Mouse (Mus musculus): ENCODE results near the gene Asic2.

Gene Asic2

DNA sequence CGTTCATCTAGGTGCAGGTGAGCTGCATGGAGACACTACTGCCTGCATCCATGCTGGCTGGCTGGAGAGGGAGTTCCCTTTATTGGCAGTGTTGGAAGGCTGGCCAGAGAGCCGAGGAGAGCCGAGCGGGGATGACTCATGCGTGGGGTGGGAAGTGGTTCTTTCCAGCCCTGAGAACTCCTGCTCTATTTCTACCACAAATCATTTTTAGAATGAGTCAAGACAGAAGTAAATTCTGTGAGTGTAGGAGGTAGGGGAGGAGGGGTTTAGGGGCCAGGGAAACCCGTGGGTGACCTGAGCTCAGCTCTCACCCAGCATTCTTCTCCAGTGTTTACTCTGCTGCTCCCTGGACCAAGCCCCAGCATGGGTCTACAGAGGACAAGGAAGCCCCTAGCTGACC lies 872.2 kb downstream of the Asic2 start:
- DNase-seq (ENCODE audit: low spot score): no peak

DNA sequence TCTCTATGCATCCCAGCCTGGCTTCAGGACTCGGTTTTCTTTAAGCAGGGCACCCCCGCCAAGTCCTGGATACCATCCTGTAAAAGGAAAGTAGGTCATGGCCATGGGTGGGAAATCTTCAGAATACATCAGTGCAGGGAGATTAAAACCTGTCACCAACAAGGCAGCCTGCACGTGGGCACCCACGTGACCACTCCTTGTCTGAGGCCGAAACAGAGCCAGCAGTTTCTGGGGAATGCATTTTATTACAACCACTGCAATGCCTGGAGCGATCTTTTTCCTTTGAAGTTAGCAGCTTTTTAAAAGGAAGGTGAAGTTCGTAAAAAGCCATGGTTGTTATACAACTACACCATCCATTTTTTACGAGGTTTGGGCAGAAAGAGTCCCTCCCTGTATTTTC lies 873.7 kb downstream of the Asic2 start:
- DNase-seq (ENCODE audit: low spot score): no peak

DNA sequence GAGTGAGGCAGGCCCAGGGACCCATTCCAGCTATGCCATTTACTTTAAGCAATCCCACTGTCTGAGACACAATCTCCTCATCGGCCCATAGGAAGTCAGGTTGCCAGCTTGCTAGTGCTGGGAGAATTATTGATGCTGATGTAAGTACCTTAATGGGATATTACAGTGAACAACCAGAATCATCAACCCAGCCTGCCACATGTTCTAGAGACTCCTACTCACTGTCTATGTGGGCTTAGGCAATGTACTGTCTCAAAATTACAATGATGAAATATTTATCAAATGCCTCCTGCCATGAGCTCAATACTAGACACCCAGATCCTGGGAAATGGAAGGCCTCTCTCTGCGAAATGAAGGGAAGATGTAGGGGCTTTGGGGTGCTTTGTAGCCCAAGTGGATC lies 876.1 kb downstream of the Asic2 start:
- DNase-seq (ENCODE audit: low spot score): no peak

DNA sequence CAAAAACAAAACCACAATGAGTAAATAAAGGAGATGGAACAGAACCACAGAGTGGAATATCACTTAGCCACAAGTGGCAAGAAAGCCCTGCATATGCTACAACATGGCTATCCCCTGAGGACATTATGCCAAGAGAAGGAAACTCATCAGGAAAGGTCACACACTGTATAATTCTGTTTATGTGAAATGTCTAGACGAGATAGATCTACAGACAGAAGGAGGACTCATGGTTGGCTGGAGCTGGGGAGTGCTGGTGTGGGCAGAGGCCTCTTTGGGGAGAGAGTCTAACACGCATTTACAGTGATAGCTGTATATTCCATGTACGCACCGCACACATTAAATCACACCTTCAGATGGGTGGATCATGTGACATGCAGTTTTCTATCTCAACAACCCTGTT lies 884.4 kb downstream of the Asic2 start:
- DNase-seq (ENCODE audit: low spot score): no peak

GRCm38 (mm10) chr11:81080076-81080805 lies 888.0 kb downstream of the Asic2 start:
- DNase-seq (ENCODE audit: low spot score): no peak

- no peak for DNase-seq (ENCODE audit: low spot score)
These were observed 889.0 kb downstream of the Asic2 start for GRCm38 (mm10) chr11:81079237-81079636.

- DNase-seq (ENCODE audit: low spot score): no peak
These were observed 896.4 kb downstream of the Asic2 start for GRCm38 (mm10) chr11:81071836-81072235.

GRCm38 (mm10) chr11:81065386-81065785 lies 902.9 kb downstream of the Asic2 start:
- DNase-seq (ENCODE audit: low spot score): no peak

- DNase-seq (ENCODE audit: low spot score): no peak
These were observed 904.3 kb downstream of the Asic2 start for GRCm38 (mm10) chr11:81064006-81064405.

- no peak for DNase-seq (ENCODE audit: low spot score)
These were observed 908.2 kb downstream of the Asic2 start for GRCm38 (mm10) chr11:81060077-81060476.

- DNase-seq (ENCODE audit: low spot score): no peak
These were observed 908.7 kb downstream of the Asic2 start for GRCm38 (mm10) chr11:81059546-81059945.

GRCm38 (mm10) chr11:81057506-81057905 lies 910.8 kb downstream of the Asic2 start:
- DNase-seq (ENCODE audit: low spot score): no peak

- no peak for DNase-seq (ENCODE audit: low spot score)
These were observed 911.5 kb downstream of the Asic2 start for GRCm38 (mm10) chr11:81056776-81057175.

DNA sequence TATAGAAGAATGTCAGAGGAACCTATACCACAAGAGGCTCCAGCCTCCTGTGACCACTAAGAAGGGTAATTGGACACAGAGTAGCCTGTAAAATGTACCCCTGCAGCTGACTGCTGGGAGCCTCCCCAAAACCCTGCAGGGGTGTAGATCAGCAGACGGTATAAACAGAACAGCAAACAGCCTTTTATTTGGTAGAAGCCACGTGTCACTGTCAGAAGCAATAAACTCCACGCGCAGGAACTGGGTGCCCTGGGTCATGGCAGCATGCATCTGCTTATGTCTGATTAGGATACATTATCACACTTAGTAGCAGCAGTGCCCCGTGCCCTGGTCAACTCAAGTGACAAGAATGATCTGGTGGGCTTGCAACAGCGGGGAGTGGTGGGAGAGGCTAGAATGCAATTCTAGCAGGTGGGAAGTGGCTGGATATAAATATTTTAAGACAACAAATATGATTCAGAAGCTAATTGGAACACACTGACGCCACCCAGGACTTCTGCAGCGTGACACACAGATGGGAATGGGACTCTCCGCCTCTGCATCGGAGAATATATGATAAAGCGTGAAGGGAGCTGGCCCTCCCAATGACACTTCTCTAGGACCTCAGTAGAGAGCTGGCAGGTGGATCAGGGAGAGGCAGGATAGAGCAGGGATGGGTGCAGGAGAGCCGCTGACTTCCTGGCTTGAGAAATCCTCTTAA lies 912.7 kb downstream of the Asic2 start:
- no peak for DNase-seq (ENCODE audit: low spot score)

GRCm38 (mm10) chr11:81053826-81054225 lies 914.4 kb downstream of the Asic2 start:
- DNase-seq (ENCODE audit: low spot score): no peak

DNA sequence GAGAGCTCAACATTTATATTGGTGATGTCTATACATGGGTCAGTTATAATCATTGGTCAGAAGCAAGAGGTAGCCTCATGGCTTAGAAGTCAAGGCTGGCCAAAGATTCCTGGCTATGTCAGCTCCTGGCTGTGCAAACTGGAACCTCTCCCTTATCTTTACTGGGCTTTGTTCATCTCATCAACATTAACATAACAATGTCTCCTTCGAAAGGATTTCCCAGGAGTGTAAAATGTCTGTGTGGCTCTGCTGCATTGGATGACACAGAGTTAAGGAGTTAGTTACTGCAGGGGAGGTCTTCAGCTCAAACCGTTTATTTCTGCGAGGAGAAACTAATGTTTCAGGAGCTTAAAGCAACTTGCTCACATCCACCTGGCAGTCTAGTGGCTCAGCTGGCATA lies 926.6 kb downstream of the Asic2 start:
- no peak for DNase-seq (ENCODE audit: low spot score)

DNA sequence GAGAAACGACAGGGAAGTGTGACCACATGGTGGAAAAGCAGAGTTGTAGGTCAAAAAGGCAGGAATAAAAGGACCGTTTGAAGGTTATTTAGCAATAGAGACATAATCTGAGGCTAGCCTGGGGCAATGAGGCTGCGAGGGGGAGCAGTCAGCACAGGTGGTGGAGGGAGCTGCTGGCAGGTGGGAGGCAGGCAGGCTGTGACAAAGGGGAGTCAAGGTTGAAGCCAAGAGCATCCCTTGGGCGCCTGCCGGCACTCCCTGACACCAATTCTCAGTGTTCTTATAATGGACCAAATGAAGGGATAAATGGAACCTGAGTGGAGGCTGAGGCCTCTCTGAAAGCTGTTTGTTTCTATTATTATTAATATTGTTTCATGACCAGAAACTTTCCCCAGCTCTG lies 928.3 kb downstream of the Asic2 start:
- no peak for DNase-seq (ENCODE audit: low spot score)

DNA sequence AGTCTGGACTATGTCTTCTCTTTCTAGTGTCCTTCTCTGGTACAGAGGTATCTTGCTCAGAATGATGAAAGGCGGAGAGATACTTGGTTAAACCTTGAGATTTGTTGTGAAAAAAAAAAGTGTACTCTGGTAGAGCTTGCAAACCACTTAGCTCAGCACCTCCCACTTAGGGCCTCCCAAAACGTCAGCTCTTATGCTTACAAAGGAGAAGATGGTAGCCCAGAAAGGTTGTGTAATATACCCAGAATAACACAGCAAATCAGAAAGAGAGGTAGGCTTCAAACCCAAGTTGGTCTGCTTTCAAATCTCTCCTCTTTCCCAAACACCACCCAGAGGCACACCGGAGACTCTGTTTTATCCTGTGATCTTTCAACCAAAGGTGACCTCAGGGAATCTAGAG lies 936.1 kb downstream of the Asic2 start:
- DNase-seq (ENCODE audit: low spot score): no peak

- DNase-seq (ENCODE audit: low spot score): no peak
These were observed 953.5 kb downstream of the Asic2 start for GRCm38 (mm10) chr11:81014776-81015175.

GRCm38 (mm10) chr11:81013501-81013900 lies 954.8 kb downstream of the Asic2 start:
- no peak for DNase-seq (ENCODE audit: low spot score)

GRCm38 (mm10) chr11:81010766-81011165 lies 957.5 kb downstream of the Asic2 start:
- no peak for DNase-seq (ENCODE audit: low spot score)

GRCm38 (mm10) chr11:81009366-81009765 lies 958.9 kb downstream of the Asic2 start:
- no peak for DNase-seq (ENCODE audit: low spot score)

GRCm38 (mm10) chr11:81005831-81006230 lies 962.4 kb downstream of the Asic2 start:
- DNase-seq (ENCODE audit: low spot score): no peak

All from T-cell, adult 2 months (primary cell).